Mouse (Mus musculus) cerebellum, postnatal 10 days (tissue): ENCODE data around the gene S1pr1.

ENCODE experiments used
- DNase-seq, 2 experiments: peaks; one replicate each; pipeline ENCODE4 v3.0.0; 2021; ENCODE audit warnings: mixed read lengths in 2 of 2

S1pr1 gene

GRCm38 (mm10) chr3:115711924-115712807 lies 2.7 kb downstream of the S1pr1 start:
- peak; percentile 2 for DNase-seq

- no peak for DNase-seq
Observed at GRCm38 (mm10) chr3:115711393-115711792, 3.5 kb downstream of the S1pr1 start.

GRCm38 (mm10) chr3:115710051-115710450 lies 4.8 kb downstream of the S1pr1 start:
- DNase-seq, result no peak

GRCm38 (mm10) chr3:115709118-115709574 lies 5.7 kb downstream of the S1pr1 start:
- no peak for DNase-seq

- DNase-seq, result no peak
Observed at GRCm38 (mm10) chr3:115706736-115707135, 8.1 kb downstream of the S1pr1 start.

GRCm38 (mm10) chr3:115704254-115704908 lies 10.5 kb downstream of the S1pr1 start:
- DNase-seq, result no peak

- DNase-seq, result no peak
Observed at GRCm38 (mm10) chr3:115703720-115704119, 11.2 kb downstream of the S1pr1 start.

- DNase-seq, result no peak
Observed at GRCm38 (mm10) chr3:115702089-115702488, 12.8 kb downstream of the S1pr1 start.

- DNase-seq, result no peak
Observed at GRCm38 (mm10) chr3:115695194-115695891, 19.5 kb downstream of the S1pr1 start.

- no peak for DNase-seq
Observed at GRCm38 (mm10) chr3:115694168-115694567, 20.7 kb downstream of the S1pr1 start.

- no peak for DNase-seq
Observed at GRCm38 (mm10) chr3:115693390-115693789, 21.5 kb downstream of the S1pr1 start.

GRCm38 (mm10) chr3:115692857-115693256 lies 22.0 kb downstream of the S1pr1 start:
- DNase-seq, result no peak

GRCm38 (mm10) chr3:115692384-115692783 lies 22.5 kb downstream of the S1pr1 start:
- no peak for DNase-seq

GRCm38 (mm10) chr3:115689920-115690319 lies 25.0 kb downstream of the S1pr1 start:
- DNase-seq, result no peak

- no peak for DNase-seq
Observed at GRCm38 (mm10) chr3:115689352-115689751, 25.5 kb downstream of the S1pr1 start.

- DNase-seq, result no peak
Observed at GRCm38 (mm10) chr3:115687821-115688220, 27.1 kb downstream of the S1pr1 start.

GRCm38 (mm10) chr3:115682328-115683088 lies 32.4 kb downstream of the S1pr1 start:
- no peak for DNase-seq

GRCm38 (mm10) chr3:115681184-115681583 lies 33.7 kb downstream of the S1pr1 start:
- DNase-seq, result no peak

- no peak for DNase-seq
Observed at GRCm38 (mm10) chr3:115679022-115679421, 35.9 kb downstream of the S1pr1 start.

GRCm38 (mm10) chr3:115675546-115676535 lies 39.0 kb downstream of the S1pr1 start:
- DNase-seq, result no peak

- DNase-seq, result no peak
Observed at GRCm38 (mm10) chr3:115674665-115675064, 40.2 kb downstream of the S1pr1 start.
